Mouse (Mus musculus) left cerebral cortex, postnatal 36 days (tissue): ENCODE data around the gene Synj2. TPM values are rescaled to one million over a fixed set of nuclear protein-coding genes. Genes with fewer than 3 reads are reported as not detected.
A peak's percentile ranks its signal among the peaks of the same experiment; 100 is the strongest.

ENCODE experiments used
- DNase-seq, 2 experiments: peaks; one replicate each; pipeline ENCODE4 v3.0.0; 2021 to 2022; ENCODE audit warnings: low spot score in 2 of 2, mixed read lengths in 1 of 2
- intact Hi-C: fragments of 180-260 bp; cut with DNase I; formaldehyde crosslinking; loops from one replicate; pipeline ENCODE4 v1.15.1; 2025
- total RNA-seq, 2 experiments: library from RNA; stranded (reverse); gene quantifications; 2 replicates each; pipeline ENCODE4 v1.2.3; 2021

Gene Synj2
- total RNA-seq, 2 experiments from 2014 or later = 91.8 to 103 TPM

DNA sequence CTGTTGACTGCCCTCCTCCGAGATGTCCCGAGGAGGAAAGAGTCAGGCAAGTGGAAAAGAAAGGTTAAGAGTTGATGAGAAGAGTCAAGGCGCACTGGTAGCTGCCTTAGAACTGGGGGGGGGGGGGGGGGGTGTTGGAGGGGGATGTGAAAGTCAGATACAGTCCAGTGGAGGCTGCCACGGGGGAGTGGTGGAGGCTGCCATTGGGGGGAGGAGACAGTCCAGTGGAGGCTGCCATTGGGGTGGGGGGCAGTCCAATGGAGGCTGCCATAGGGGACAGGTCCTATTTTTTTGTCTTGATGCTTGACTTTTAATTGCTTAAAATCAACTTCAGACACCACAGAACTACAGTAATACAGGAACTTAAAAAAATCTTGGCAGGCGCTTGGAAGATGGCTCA is 8.9 kb upstream of the Synj2 start:
- intact Hi-C loops = no loop called here

DNA sequence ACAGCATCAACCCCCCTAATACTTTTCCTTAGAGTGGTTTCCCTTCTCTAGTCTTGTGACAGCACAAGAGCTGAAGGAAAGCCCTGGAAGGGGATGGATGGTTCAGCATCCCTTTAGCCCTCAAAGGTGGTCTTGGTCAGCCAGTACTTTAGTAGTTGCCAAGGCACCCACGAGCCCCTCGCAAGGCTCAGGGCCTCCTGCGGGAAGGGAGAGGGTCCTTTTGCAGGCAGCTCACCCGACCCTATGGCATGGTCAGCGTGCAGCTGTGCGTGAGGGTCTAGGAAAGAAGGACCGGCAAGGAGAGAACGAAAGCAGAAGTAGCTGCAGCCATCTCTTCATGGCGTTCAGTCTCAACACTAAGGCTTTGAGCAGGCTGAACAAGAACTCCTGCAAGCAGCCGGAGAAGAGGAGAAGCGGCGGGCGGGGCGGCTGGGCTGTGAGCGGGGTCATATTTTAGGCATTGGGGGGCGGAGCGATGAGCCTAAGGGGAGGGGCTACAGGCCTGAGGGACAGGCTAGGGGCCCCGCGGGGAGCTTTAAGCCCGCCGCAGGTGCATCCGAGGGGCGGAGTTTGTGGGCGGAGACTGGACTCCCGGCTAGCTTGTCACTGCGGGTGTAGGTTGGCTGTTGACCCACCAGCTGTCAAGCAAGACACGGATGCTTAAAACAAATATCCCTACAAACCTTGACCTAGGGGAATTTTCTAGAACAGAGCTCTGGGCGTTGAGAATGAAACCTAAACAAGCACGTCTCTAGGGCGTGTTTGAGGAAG is 6.3 kb upstream of the Synj2 start:
- DNase-seq = peak; percentile 40 to 57
- intact Hi-C loops = no loop called here

More for the DNA sequence above, 8.9 kb upstream of the Synj2 start:
- DNase-seq = no peak

DNA sequence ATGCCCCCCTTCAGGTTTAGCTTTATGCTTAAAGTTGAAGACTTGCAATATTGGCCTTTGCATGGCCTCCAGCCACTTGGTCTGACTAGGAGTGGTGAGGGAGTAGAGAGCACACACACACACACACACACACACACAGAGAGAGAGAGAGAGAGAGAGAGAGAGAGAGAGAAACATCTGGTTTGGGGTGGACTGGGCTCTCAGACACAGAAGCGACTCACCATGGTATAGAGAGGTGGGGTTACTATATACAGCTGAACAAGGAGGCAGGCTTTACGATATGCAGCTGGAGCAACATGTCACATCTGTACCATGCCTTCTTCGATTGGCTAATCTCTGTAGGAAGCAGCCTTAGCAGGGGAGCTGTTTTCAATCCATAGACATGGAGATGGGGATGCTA is 5.4 kb upstream of the Synj2 start:
- intact Hi-C loops = no loop called here
- DNase-seq = no peak

DNA sequence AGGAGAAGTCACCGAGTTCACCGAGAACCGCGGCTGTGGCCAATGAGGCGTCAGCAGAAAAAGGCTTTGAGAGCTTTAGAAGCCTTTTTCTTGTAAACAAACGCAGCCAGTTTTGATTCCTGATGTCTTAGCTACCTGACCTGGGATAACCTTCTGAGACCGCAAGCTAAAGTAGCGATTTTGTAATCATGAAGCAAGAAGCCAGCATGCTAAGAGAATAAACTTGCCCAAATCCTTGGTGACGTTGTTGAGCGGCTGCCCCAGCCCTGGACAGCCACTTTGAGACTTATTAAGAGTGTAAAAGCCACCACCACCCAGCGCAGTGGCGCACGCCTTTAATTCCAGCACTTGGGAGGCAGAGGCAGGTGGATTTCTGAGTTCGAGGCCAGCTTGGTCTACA is 4.8 kb upstream of the Synj2 start:
- intact Hi-C loops = no loop called here
- DNase-seq = no peak

DNA sequence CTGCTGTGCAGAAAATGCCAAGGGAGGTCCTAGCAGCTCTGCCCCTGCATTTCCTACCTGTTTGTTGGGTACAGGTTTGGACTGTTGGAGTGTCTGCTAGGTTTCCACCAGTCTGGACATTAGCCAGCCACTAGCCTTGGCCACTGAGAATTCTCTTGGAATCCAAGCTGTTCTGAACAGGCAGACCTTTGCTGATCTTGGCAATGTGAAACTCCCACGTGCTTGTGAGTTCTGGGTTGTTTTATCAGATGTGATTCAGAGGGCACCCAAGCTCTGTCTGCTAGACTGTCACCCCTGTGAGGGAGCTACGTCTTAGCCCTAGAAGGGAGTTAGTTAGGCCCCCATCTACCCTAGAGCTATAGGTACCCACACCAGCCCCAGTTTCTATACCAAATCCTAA is 3.6 kb upstream of the Synj2 start:
- intact Hi-C loops = no loop called here
- no peak for DNase-seq

DNA sequence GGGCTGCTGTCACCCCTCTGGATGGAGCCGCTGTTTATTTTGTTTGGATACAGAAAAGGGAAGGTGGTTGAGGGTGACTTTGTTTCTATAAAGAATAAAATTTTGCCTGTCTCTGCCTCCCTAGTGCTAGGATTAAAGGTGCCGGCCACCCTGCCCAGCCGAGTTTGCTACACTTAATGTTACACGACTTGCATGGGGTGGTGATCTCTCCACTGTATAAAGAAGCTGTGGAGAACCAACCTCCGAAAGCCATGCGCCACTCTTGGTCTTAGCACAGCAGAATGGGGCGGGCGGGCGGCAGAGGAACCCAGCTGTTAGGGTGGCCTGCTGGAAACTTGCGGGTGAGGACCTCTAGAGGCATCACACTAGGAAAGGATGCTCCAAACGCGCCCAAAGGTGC is 1.2 kb upstream of the Synj2 start:
- intact Hi-C loops = loop anchor here (2.0 kb wide), 1 partner anchor 37 kb away; no protein-coding TSS in a partner anchor

DNA sequence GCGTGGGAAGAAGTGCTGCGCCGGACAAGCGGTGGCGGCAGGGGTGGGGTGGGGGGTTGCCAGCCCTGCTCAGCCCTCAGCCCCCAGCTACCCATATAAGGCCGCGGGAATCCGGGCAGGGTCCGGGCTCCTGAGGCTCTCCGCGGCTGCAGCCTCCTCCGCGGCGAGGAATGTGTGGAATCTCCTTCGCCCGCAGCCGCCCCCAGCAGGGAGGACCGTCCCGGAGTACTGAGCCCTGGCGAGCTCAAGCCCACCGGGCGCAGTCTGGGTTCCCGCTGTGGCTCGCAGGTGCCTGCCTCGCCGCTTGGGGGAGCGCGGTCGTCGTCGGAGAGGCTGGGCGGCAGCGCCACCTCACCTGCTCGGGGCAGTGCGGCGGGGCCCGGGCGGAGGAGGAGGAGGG is 288 bp upstream of the Synj2 start:
- intact Hi-C loops = loop anchor here (1.0 to 2.0 kb wide), 2 partner anchors 36 to 80 kb away; no protein-coding TSS in a partner anchor
- peak; percentile 68 to 71 for DNase-seq

More for the DNA sequence above, 1.2 kb upstream of the Synj2 start:
- DNase-seq = no peak

DNA sequence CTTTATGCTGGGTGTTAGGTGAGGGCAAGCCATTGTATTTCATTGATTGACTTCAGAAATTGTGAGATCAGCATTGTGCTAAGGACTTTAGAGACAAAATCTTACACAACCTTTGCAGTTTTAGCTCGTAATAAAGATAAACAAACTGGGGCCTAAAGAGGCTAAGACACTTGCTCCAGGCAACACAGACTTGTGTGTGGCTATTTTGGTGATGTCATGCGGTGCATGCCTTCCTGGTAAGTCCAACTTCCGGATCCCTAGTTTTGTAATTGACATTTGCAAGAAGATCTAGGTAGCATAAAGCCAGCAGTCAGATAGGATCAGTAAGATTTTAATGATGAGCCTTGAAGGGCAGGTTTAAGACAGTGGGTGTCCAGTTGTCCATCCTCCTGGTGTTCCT is 1.1 kb downstream of the Synj2 start:
- DNase-seq = no peak
- intact Hi-C loops = no loop called here

DNA sequence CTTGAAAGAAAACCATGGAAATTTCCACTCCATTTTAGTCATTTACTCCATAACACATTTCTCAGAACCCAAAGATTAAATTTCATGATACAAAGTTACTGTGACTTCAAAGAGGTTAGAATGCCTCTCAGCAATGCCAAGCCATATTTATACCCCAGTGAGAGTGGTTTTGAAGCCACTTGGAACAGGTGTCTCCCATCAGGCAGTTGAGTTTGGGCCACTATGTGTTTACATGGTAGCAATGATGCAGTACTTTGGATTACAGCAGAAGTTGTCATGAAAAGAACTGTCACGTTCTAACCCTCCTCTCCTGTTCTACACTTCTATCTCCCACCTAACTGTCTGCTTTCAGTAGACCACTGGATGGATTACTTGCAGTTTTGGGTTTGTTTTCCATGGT is 2.0 kb downstream of the Synj2 start:
- intact Hi-C loops = no loop called here
- no peak for DNase-seq

DNA sequence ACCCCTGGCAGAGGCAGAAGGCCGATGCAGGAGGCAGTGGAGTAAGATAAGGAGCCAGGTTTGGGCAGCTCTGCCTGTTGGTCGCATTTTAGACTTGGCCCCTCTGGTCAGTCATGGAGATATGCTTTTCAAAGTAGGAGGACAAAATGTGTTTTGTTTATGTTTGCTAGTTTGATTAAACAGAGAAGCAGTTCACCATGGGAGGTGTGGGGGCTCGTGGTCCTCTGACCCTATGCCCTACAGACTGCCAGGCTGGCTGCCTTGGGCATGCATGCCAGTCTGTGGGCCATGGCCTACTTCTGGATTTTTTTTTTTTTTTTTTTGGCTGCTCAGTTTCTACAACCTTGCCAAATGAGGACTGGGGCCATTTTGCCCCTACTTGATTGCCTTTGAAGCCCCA is 6.0 kb downstream of the Synj2 start:
- no peak for DNase-seq

DNA sequence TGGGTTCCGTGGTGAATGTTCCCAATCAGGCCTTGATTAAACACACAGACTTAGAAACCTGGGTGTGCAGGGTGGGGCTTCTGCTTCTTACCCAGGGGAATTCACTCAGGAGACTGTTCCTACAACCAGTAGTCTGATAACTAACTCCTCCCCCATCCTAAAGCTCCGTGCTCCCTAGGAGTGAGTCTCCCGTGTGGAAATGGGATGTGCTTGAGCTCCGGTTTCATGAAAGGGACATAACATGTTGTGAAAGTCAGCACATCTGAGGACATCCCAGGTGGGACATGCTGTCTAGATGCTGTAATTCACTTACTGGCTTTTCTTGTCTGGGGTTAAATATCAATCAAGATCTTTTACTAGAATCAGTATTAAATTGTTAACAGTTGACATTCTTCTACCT is 11.4 kb downstream of the Synj2 start:
- intact Hi-C loops = no loop called here

More for the DNA sequence above, 6.0 kb downstream of the Synj2 start:
- intact Hi-C loops = no loop called here

DNA sequence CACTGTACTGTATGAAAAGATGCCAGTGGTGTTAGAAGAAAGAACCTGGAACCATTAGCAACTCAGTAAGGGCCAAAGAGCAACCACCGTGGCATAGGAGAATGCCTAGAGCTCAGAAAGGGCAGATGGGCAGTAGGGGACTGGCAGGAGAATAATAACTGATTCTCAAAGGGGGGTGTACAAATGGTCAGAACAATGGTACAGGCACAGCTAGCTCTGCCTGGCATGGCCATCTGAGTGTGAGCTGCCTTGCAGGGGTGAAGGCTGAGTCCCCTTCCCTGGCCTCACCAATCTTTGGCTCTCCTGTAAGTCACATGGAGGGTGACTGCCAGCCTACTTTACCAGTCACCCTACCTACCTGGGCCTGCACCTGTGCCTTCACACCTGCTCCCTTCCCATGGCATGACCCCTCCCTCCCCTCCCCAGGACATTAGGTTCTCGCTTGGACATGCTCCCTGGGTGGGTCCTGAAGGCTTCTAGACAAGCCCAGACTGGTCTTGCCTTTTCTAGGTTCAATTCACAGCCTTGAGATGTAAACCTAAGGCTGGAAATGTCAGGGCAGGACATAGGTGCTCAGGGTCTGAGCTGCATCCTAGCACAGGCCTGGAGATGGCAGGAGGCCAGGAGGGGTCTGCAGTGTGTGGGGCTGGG is 15.4 kb downstream of the Synj2 start:
- intact Hi-C loops = no loop called here

More for the DNA sequence above, 11.4 kb downstream of the Synj2 start:
- no peak for DNase-seq

DNA sequence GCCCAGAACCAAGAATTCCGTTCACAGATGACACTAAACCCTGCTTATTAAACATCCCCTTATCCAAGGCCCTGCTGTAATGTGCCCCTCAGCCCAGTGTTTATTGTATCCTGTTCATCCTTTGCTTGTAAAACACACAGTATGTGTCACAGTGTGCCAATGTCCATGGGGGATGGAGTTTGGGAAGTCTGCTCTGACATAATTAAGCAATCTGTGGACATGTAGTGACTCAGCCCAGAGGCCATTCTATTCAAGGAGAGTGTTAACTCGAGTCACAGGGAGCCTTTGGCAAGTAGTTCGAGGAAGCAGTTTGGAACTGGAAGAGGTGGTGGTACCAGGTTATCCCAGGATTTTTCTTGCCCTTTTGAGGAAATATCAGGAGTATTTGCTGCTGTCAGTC is 16.0 kb downstream of the Synj2 start:
- no peak for DNase-seq
- intact Hi-C loops = no loop called here

More for the DNA sequence above, 15.4 kb downstream of the Synj2 start:
- no peak for DNase-seq

DNA sequence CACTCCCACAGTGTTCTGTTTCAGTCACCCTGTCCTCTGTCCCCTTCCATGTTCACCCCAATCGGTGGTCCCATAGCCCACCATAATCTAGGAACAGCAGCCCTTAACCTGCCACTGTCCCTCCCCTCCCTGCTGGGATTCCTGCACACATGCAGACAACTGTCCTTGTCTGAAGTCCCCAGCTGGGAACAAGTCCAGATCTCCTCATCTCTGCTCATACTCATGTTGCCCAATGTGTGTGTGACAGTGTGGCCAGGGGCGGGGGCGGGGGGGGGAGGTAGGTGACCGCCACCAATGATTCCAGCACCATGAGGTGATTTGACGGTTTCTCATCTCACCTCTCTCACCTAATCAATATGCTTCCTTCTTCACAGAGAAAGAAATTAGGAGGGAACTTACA is 17.1 kb downstream of the Synj2 start:
- DNase-seq = no peak
- intact Hi-C loops = no loop called here

DNA sequence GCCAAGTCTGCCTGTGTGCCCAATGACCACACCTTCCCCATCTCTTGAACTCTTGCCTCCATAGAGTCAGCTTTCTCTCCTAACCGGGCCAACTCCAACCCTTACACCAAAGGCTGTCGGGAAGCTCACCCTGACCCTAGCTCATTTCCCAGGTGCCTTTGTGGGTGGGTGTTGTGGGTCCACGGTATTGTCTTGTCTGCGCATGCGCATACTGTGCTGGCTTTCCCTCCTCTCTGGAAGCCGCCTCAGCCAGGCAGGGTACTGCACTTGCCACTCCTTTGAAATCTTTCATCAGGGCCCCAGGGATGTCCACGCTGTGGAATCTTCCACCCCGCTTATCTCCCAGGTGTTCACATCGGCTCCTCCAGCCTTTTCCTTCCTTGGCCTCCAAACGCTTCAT is 17.6 kb downstream of the Synj2 start:
- intact Hi-C loops = no loop called here
- no peak for DNase-seq

DNA sequence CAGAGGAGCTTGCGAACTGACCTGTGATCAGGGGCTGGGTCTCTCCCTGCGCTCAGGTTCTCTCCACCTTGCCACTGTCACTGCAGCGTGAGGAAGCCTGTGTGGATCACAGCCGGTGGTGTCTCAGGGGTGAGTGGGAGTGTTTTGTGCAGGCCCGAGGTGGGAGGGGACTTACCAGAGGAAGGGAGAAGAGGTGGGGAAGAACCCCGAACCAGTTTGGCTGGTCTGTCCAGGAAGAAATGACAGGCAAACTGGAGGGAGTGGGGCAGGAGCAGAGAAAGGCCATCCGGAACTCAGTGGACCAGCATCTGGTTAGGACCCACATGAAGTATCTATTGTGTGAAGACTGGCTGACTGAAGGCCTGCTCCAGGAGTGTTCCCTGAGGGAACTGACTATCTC is 18.0 kb downstream of the Synj2 start:
- no peak for DNase-seq
- intact Hi-C loops = no loop called here

DNA sequence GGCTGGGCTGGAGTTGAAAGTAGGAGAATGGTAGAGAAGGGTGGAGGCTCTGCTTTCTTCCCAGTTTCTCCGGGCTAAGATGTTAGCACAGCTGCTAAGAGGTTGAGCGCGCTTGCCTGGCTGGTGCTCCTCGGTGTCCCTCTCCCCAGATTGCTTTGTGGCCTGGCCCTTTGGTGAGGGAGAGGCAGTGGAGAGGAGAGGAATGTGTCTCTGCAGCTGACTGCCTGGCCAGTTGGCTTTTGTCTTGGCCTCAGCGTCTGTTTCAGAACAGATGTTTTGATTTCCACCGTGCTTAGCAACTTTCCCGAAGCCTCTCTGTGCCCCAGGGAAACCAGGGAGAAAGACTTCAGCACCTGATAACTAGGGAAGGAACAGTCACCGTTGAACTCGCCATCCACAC is 18.7 kb downstream of the Synj2 start:
- intact Hi-C loops = no loop called here
- DNase-seq = no peak

DNA sequence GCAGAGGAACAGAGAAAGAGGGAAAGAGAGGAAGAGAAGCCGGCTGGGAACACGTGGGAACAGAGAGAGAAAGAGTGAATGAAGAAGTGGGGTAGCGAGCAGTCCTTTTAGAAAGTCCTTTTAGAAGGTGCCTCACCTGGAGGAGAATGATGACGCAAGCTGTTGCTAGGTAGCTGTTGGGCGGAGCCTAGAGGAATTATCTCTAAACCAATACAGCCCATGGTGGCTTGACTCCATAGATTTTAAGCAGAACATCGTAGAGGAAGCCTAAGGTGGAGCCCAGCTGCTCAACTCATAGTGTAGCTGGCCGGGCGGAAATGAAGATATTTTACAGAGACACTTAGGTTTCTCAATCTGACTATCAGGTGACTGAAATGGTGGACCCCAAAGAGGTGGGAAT is 22.7 kb downstream of the Synj2 start:
- DNase-seq = no peak
- intact Hi-C loops = no loop called here

DNA sequence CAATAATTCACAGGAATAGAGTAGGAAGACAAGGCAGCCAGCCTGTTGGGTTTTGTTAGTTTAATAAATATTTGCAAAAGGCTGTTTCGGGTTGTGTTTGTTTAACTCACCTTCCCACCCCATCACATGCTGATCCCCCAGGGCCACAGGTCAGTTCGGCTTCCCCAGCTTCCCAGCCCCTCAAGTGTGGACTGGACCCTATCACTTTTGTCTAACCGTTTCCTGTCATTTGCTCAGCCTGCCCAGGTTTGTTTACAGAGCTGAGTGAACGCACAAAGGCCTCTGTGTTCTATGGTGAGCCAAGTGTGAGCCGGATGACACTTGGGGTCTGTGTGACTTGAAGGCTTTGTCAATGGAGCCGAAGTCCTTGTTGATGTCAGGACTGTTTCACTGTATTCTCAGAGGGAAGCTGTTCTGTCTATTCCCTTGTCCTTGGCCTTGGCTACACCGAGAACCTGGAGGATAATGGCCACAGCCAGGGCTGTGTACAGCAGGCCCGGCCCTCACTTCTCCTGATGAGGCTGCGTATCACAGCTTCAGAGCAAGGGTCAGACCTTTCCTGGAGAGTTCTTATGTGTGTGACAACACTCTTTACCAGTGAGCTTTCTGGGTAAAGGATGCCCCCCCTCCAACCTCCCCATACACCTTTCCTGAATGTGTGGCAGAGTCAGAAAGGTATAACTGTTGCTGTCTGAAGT is 24.2 kb downstream of the Synj2 start:
- no peak for DNase-seq
- intact Hi-C loops = no loop called here

DNA sequence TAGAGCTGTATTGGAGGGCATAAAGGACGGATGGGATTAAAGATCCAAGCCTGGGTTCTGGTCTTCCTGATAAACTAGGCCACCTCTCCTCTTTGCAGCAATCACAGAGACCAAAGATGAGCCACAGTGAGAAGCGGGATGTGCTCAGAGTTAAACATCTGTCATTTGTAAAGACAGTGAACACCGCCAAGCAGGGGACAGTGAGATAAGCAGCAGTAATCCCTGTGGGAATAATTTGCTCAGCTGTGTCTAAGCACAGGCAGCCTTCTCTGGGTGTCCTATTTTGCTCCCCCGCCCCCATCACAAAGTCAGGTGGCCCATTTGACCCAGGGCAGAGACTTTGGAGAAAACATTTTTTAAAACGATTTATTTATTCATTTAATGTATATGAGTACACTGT is 25.6 kb downstream of the Synj2 start:
- intact Hi-C loops = no loop called here
- no peak for DNase-seq

DNA sequence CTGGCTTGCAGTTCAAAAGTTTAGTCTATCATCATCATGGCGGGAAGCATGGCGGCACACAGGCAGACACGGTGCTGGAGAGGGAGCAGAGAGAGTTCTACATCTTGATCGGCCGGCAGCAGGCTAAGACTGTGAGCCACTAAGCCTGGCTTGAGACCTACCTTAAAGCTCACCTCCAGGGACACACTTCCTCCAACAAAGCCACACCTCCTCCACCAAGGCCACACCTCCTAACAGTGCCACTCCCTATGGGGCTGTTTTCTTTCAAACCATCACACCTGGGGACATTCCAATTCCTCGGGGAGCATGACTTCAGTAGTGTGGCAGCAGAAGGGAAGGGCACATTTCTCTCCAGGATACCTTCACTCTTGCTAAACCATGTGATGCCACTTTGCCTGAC is 27.5 kb downstream of the Synj2 start:
- intact Hi-C loops = no loop called here
- no peak for DNase-seq
